In genomic region chr8:120574941-120575340, GRCm38 (mm10) we compare ENCODE assay signal across 13 mouse cellular contexts. TPM values are rescaled to one million over a fixed set of nuclear protein-coding genes. Genes with fewer than 3 reads are reported as not detected.
DNase-seq lines count a peak whose midpoint lies in the region; ATAC-seq and TF ChIP-seq lines count a peak whose summit lies in the region.
"Had no signal": no experiment of that assay in that cellular context is flagged by ENCODE, and none has a peak within 500 bp of the region (broad histone marks: within the 10 kb centered on the region; RNA-seq: fewer than 3 reads in every experiment).

No protein-coding gene starts in this region.

- no peak overlapping the region for H3K9ac ChIP-seq in kidney, embryonic 16.5 days (replicated peaks; ENCODE audit: low read length)
- H3K9ac ChIP-seq: heart, embryonic 15.5 days; liver, embryonic 15.5 days; stomach, embryonic 15.5 days had no signal

- peaks cover 92% of the 10 kb centered on the region for H3K4me1 ChIP-seq in E14TG2a.4 (replicated peaks; ENCODE audit: low read depth, low read length)
- peaks cover 35% of the 10 kb centered on the region for H3K4me1 ChIP-seq in kidney, embryonic 16.5 days (ENCODE audit: insufficient read depth, low read length)
- H3K4me1 ChIP-seq: stomach, embryonic 15.5 days had no signal

- peaks cover 100% of the 10 kb centered on the region for H3K36me3 ChIP-seq in E14TG2a.4 (ENCODE audit: insufficient read depth, low read length)
- H3K36me3 ChIP-seq in kidney, embryonic 16.5 days (ENCODE audit: insufficient read depth, low read length), result peaks cover 91% of the 10 kb centered on the region

- no peaks in the 10 kb centered on the region for H3K9me3 ChIP-seq in E14TG2a.4 (ENCODE audit: low read length)
- H3K9me3 ChIP-seq in kidney, embryonic 16.5 days (ENCODE audit: low read length), result no peaks in the 10 kb centered on the region
- H3K9me3 ChIP-seq: heart, embryonic 15.5 days; liver, embryonic 15.5 days; midbrain, embryonic 10.5 days; stomach, embryonic 15.5 days had no signal

- peak; percentile 25; the same call in 1 of the 2 replicates for ATAC-seq in kidney, embryonic 16.5 days (ENCODE audit: low FRiP score, low TSS enrichment)

- H3K27ac ChIP-seq in layer of hippocampus, adult 2 months, result peak overlapping the region; percentile 79
- no peak overlapping the region for H3K27ac ChIP-seq in kidney, embryonic 16.5 days (ENCODE audit: low read length)
- H3K27ac ChIP-seq: heart, embryonic 15.5 days; liver, embryonic 15.5 days; stomach, embryonic 15.5 days had no signal

- peak; percentile 24 for DNase-seq in cerebellum, adult 9-11 months
- DNase-seq in cerebellum, adult 9-10 months, result no peak
- DNase-seq in layer of hippocampus, adult 2 months (ENCODE audit: low spot score in 2 of 2), result no peak
- DNase-seq in layer of hippocampus, adult 8-10 months (ENCODE audit: low spot score in 2 of 2), result no peak
- DNase-seq in B cell, adult 2 months, result no peak
- DNase-seq in cerebellum, adult 11-12 months, result no peak
- DNase-seq: right cerebral cortex, postnatal 25 days had no signal

- 67% methylated on average over 19 of the region's 19 CpGs for WGBS in kidney, embryonic 16.5 days

- TF ChIP-seq CTCF in layer of hippocampus, adult 2 months (conservative IDR thresholded peaks at IDR 0.05), result peak; percentile 19; the same call in 1 of the 2 replicates
- TF ChIP-seq CTCF in E14TG2a.4 (conservative IDR thresholded peaks at IDR 0.05; ENCODE audit: low read length), result no peak

- no peak overlapping the region for H3K4me3 ChIP-seq in layer of hippocampus, adult 2 months
- peak overlapping the region; percentile 17; the same call in 1 of the 2 replicates for H3K4me3 ChIP-seq in E14TG2a.4 (replicated peaks; ENCODE audit: low read length)
- no peak overlapping the region for H3K4me3 ChIP-seq in kidney, embryonic 16.5 days (ENCODE audit: low read length)
- H3K4me3 ChIP-seq: heart, embryonic 15.5 days; liver, embryonic 15.5 days; midbrain, embryonic 10.5 days; stomach, embryonic 15.5 days had no signal

- no peaks in the 10 kb centered on the region for H3K27me3 ChIP-seq in E14TG2a.4 (ENCODE audit: insufficient read depth, low read length)
- no peaks in the 10 kb centered on the region for H3K27me3 ChIP-seq in kidney, embryonic 16.5 days (ENCODE audit: insufficient read depth, low read length)
- H3K27me3 ChIP-seq: heart, embryonic 15.5 days; liver, embryonic 15.5 days; stomach, embryonic 15.5 days had no signal

- no peak overlapping the region for H3K4me2 ChIP-seq in kidney, embryonic 16.5 days (replicated peaks; ENCODE audit: low read depth, low read length)
- H3K4me2 ChIP-seq: heart, embryonic 15.5 days; liver, embryonic 15.5 days; stomach, embryonic 15.5 days had no signal

RNA-seq across cellular contexts. Expression of gene Gins2, which starts 14.2 kb away (rescaled TPM):
- total RNA-seq in layer of hippocampus, adult 2 months (2021), result 1 to 10 TPM; 5.2 to 6.2 TPM
- total RNA-seq in layer of hippocampus, adult 8-10 months (2022), result 1 to 10 TPM; 2.4 to 4.8 (median 2.8) TPM
- polyA plus RNA-seq in kidney, embryonic 16.5 days (2015; fragmentation: Nextera tagmentation; extraction: Ambion mirVana), result 114 and 117 TPM in 2 replicates
